Mouse (Mus musculus): Measurements from ENCODE around the gene Fam120b. TPM values are rescaled to one million over a fixed set of nuclear protein-coding genes. Genes with fewer than 3 reads are reported as not detected.

The Fam120b gene
- polyA plus RNA-seq, 1 experiment = 12.3 TPM

DNA sequence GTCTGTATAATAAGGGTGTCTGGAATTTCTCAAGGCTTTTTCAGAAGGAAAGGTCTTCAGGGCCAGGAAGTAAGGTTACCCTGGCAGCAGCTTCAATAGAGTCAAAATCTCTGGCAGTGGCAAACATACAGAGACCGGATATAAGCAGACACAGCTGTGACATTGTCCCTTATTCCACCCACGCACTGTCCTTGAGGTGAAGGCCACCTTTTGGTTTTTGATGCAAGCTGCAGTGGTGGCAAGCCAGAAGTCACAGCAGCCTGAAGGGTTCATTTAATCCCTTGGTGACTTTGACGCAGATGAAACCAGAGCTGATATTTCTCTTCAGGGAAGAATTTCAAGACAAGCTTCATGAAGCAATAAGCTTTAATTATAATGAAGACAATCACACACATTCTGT is 53.6 kb downstream of the Fam120b start:
- H3K4me1 ChIP-seq (ENCODE audit: control insufficient read depth, insufficient read depth, low read length) = no peaks in the 10 kb centered on the region
- no peaks in the 10 kb centered on the region for H3K36me3 ChIP-seq (ENCODE audit: control insufficient read depth, insufficient read depth, low read length)
- WGBS = 55% methylated on average over 3 of the region's 3 CpGs
- H3K4me3 ChIP-seq (ENCODE audit: insufficient read depth, low read depth, low read length) = no peak overlapping the region
- no peak for DNase-seq
- H3K27ac ChIP-seq (ENCODE audit: insufficient read depth, low read depth, low read length) = no peak overlapping the region
- TF ChIP-seq POLR2A (IDR thresholded peaks at IDR 0.05; ENCODE audit: low read depth, low read length) (no peak), CTCF (conservative IDR thresholded peaks at IDR 0.05; ENCODE audit: insufficient read depth, insufficient read length, low read depth, low read length) (no peak)
- H3K27me3 ChIP-seq (replicated peaks; ENCODE audit: control insufficient read depth, insufficient read depth, low read length) = no peaks in the 10 kb centered on the region

- Histone ChIP-seq H3K4me3 (ENCODE audit: insufficient read depth, low read depth, low read length) (no peak overlapping the region), H3K27me3 (replicated peaks; ENCODE audit: control insufficient read depth, insufficient read depth, low read length) (no peaks in the 10 kb centered on the region), H3K36me3 (ENCODE audit: control insufficient read depth, insufficient read depth, low read length) (no peaks in the 10 kb centered on the region), H3K27ac (ENCODE audit: insufficient read depth, low read depth, low read length) (no peak overlapping the region), H3K4me1 (ENCODE audit: control insufficient read depth, insufficient read depth, low read length) (no peaks in the 10 kb centered on the region)
- TF ChIP-seq CTCF (conservative IDR thresholded peaks at IDR 0.05; ENCODE audit: insufficient read depth, insufficient read length, low read depth, low read length) (no peak), POLR2A (IDR thresholded peaks at IDR 0.05; ENCODE audit: low read depth, low read length) (no peak)
- DNase-seq = no peak
- 64% methylated on average over 4 of the region's 4 CpGs for WGBS
Measured at GRCm38 (mm10) chr17:15455203-15455602, 59.2 kb downstream of the Fam120b start.

DNA sequence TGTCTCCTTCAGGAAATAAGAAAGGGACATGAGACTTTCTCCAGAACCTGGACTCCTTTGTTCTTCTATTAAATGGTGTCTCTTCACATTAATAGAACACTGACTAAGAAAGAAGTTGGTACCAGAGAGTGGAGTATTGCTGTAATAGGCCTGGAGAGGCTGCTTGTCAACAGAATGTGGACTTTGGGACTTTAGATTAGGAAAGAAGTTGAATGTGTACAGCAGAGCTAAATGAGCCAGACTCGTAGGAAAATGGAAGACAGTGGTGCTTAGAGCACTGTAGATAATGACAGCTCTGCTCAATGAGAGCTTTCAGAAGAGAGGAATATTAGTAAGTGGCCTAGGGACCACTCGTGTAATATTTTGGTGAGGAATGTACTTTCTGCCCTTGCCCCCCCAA is 60.6 kb downstream of the Fam120b start:
- Histone ChIP-seq H3K4me1 (ENCODE audit: control insufficient read depth, insufficient read depth, low read length) (no peaks in the 10 kb centered on the region), H3K36me3 (ENCODE audit: control insufficient read depth, insufficient read depth, low read length) (no peaks in the 10 kb centered on the region), H3K4me3 (ENCODE audit: insufficient read depth, low read depth, low read length) (no peak overlapping the region), H3K27ac (ENCODE audit: insufficient read depth, low read depth, low read length) (no peak overlapping the region), H3K27me3 (replicated peaks; ENCODE audit: control insufficient read depth, insufficient read depth, low read length) (no peaks in the 10 kb centered on the region)
- DNase-seq = no peak
- TF ChIP-seq CTCF (conservative IDR thresholded peaks at IDR 0.05; ENCODE audit: insufficient read depth, insufficient read length, low read depth, low read length) = no peak
- no peak for TF ChIP-seq POLR2A (IDR thresholded peaks at IDR 0.05; ENCODE audit: low read depth, low read length)
- 73% methylated on average over 2 of the region's 2 CpGs for WGBS

GRCm38 (mm10) chr17:15459761-15460160 is 63.8 kb downstream of the Fam120b start:
- 77% methylated on average over 4 of the region's 4 CpGs for WGBS
- TF ChIP-seq CTCF (conservative IDR thresholded peaks at IDR 0.05; ENCODE audit: insufficient read depth, insufficient read length, low read depth, low read length) = no peak
- no peak for TF ChIP-seq POLR2A (IDR thresholded peaks at IDR 0.05; ENCODE audit: low read depth, low read length)
- no peaks in the 10 kb centered on the region for H3K27me3 ChIP-seq (replicated peaks; ENCODE audit: control insufficient read depth, insufficient read depth, low read length)

DNA sequence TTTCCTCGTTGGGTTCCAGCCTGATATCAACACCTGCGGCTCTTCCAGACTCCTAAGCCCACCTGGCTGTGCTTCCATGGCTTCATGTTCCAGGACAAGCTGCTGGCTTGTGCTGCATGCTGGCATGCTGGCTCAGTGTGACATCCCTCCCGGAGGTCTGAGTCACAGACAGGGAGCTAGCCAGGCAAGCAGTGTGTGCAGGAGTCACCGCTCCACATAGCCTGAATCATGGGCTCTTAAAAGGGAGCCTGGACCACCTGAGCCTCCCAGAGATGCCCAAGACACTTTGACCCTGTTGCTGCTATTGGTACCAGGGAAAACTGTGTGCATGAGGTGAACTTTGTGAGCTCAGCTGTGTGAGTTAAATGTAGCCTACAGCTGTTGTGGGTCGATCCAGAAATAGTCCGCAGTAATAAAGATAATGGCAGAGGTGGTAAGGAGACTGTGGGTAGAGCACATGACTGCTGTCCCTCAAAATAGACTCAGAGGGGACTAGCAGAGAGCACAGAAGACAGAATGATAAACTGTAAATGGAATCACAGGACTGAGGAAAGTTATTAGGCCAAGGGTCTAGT is 66.0 kb downstream of the Fam120b start:
- Histone ChIP-seq H3K27ac (ENCODE audit: insufficient read depth, low read depth, low read length) (no peak overlapping the region), H3K36me3 (ENCODE audit: control insufficient read depth, insufficient read depth, low read length) (no peaks in the 10 kb centered on the region), H3K4me3 (ENCODE audit: insufficient read depth, low read depth, low read length) (no peak overlapping the region), H3K4me1 (ENCODE audit: control insufficient read depth, insufficient read depth, low read length) (no peaks in the 10 kb centered on the region), H3K27me3 (replicated peaks; ENCODE audit: control insufficient read depth, insufficient read depth, low read length) (no peaks in the 10 kb centered on the region)
- no peak for DNase-seq
- TF ChIP-seq CTCF (conservative IDR thresholded peaks at IDR 0.05; ENCODE audit: insufficient read depth, insufficient read length, low read depth, low read length) = no peak
- no peak for TF ChIP-seq POLR2A (IDR thresholded peaks at IDR 0.05; ENCODE audit: low read depth, low read length)
- 88% methylated on average over 6 of the region's 6 CpGs for WGBS

More at GRCm38 (mm10) chr17:15459761-15460160, 63.8 kb downstream of the Fam120b start:
- H3K4me1 ChIP-seq (ENCODE audit: control insufficient read depth, insufficient read depth, low read length) = no peaks in the 10 kb centered on the region
- H3K36me3 ChIP-seq (ENCODE audit: control insufficient read depth, insufficient read depth, low read length) = no peaks in the 10 kb centered on the region
- no peak for DNase-seq
- no peak overlapping the region for H3K27ac ChIP-seq (ENCODE audit: insufficient read depth, low read depth, low read length)
- no peak overlapping the region for H3K4me3 ChIP-seq (ENCODE audit: insufficient read depth, low read depth, low read length)

DNA sequence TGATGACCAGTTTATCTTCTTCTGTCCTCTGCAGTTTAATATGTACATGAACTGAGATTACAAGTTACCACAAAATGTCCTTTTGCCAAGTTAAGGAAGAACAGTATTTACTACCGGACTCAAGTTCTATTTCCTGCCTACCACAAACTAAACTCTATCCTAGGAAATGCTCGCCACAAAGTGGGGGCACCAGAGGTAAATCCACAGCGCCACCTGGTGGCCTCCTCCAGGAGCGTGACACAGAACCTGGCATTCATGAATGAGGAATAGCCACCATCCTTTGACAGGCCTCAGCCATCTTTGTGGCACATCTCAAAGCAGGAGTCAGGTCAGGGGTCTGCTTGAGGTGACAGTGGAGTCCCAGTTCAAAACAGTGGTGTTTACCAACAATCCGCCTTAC is 71.7 kb downstream of the Fam120b start:
- Histone ChIP-seq H3K4me3 (ENCODE audit: insufficient read depth, low read depth, low read length) (no peak overlapping the region), H3K4me1 (ENCODE audit: control insufficient read depth, insufficient read depth, low read length) (no peaks in the 10 kb centered on the region), H3K27ac (ENCODE audit: insufficient read depth, low read depth, low read length) (no peak overlapping the region), H3K36me3 (ENCODE audit: control insufficient read depth, insufficient read depth, low read length) (no peaks in the 10 kb centered on the region; the same call in none of the 2 replicates), H3K27me3 (replicated peaks; ENCODE audit: control insufficient read depth, insufficient read depth, low read length) (no peaks in the 10 kb centered on the region)
- 20% methylated on average over 5 of the region's 5 CpGs for WGBS
- no peak for TF ChIP-seq POLR2A (IDR thresholded peaks at IDR 0.05; ENCODE audit: low read depth, low read length)
- peak; percentile 88 for TF ChIP-seq CTCF (conservative IDR thresholded peaks at IDR 0.05; ENCODE audit: insufficient read depth, insufficient read length, low read depth, low read length)
- peak; percentile 63 for DNase-seq

DNA sequence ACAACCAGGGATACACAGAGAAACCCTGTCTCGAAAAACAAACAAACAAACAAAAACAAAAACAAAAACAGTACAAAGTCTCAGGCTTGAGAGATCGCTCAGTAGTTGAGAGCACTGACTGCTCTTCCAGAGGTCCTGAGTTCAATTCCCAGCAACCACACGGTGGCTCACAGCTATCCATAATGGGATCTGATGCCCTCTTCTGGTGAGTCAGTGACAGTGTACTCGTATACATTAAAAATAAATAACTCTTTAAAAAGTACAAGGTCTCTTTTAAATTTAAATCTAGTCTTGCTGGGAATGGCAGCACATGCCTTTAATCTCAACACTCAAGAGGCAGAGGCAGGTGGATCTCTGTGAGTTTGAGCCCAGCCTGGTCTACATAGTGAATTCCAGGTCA is 76.7 kb downstream of the Fam120b start:
- TF ChIP-seq CTCF (conservative IDR thresholded peaks at IDR 0.05; ENCODE audit: insufficient read depth, insufficient read length, low read depth, low read length) (no peak), POLR2A (IDR thresholded peaks at IDR 0.05; ENCODE audit: low read depth, low read length) (no peak)
- Histone ChIP-seq H3K4me3 (ENCODE audit: insufficient read depth, low read depth, low read length) (no peak overlapping the region), H3K36me3 (ENCODE audit: control insufficient read depth, insufficient read depth, low read length) (peaks cover 13% of the 10 kb centered on the region), H3K27ac (ENCODE audit: insufficient read depth, low read depth, low read length) (no peak overlapping the region), H3K4me1 (ENCODE audit: control insufficient read depth, insufficient read depth, low read length) (no peaks in the 10 kb centered on the region), H3K27me3 (replicated peaks; ENCODE audit: control insufficient read depth, insufficient read depth, low read length) (no peaks in the 10 kb centered on the region)
- WGBS = 89% methylated on average over 4 of the region's 4 CpGs
- DNase-seq = no peak

Other genes with a start within 250 kb of the Fam120b start
- 12.3 and 14.1 TPM in 2 replicates for gene Dll1, start 19.3 kb upstream of the Fam120b start, polyA plus RNA-seq (2012; rRNA removed)
- gene Psmb1, start 103.5 kb downstream of the Fam120b start, polyA plus RNA-seq (2012; rRNA removed) = 106 and 107 TPM in 2 replicates
- gene Tbp, start 103.7 kb downstream of the Fam120b start, polyA plus RNA-seq (2012; rRNA removed) = 39.7 and 44.8 TPM in 2 replicates
- 19.2 and 23.4 TPM in 2 replicates for gene Pdcd2, start 131.1 kb downstream of the Fam120b start, polyA plus RNA-seq (2012; rRNA removed)
- 2.5 and 2.9 TPM in 2 replicates for gene Prdm9, start 168.2 kb downstream of the Fam120b start, polyA plus RNA-seq (2012; rRNA removed)

All from kidney, adult 2 months (tissue).